Mouse (Mus musculus) lung, embryonic 15.5 days (tissue): ENCODE results near the gene Cdkal1. TPM values are rescaled to one million over a fixed set of nuclear protein-coding genes. Genes with fewer than 3 reads are reported as not detected.

Experiments used
- ATAC-seq: fragments of 200-750 bp; cut with Nextera tagmentation; 2 replicates; pipeline ENCODE4 v1.8.0; 2017; ENCODE audit warnings: moderate number of reproducible peaks, borderline replicate concordance; ENCODE audit not compliant: low FRiP score, low TSS enrichment; ENCODE audit errors: extremely low read depth
- H3K27ac ChIP-seq: fragments of 300-500 bp; sonication (generic); 2 replicates; pipeline ENCODE4 v1.5.1; 2015; ENCODE audit warnings: moderate library complexity, mild to moderate bottlenecking, inconsistent platforms
- H3K27me3 ChIP-seq: fragments of 300-500 bp; sonication (generic); 2 replicates; pipeline ENCODE4 v1.6.1; 2015; ENCODE audit warnings: inconsistent platforms
- H3K36me3 ChIP-seq: fragments of 300-500 bp; sonication (generic); 2 replicates; pipeline ENCODE4 v1.6.1; 2015; ENCODE audit warnings: inconsistent platforms
- H3K4me1 ChIP-seq: fragments of 300-500 bp; sonication (generic); 2 replicates; pipeline ENCODE4 v1.6.1; 2015; ENCODE audit warnings: inconsistent platforms
- H3K4me2 ChIP-seq: fragments of 300-500 bp; sonication (generic); 2 replicates; pipeline ENCODE4 v1.6.1; 2015; ENCODE audit warnings: inconsistent platforms, mild to moderate bottlenecking, moderate library complexity
- H3K4me3 ChIP-seq: fragments of 300-500 bp; sonication (generic); 2 replicates; pipeline ENCODE4 v1.5.1; 2015; ENCODE audit warnings: mild to moderate bottlenecking, inconsistent platforms
- H3K9ac ChIP-seq: fragments of 300-500 bp; sonication (generic); 2 replicates; pipeline ENCODE4 v1.6.1; 2015; ENCODE audit warnings: inconsistent platforms
- H3K9me3 ChIP-seq: fragments of 300-500 bp; sonication (generic); 2 replicates; pipeline ENCODE4 v1.6.1; 2016; ENCODE audit warnings: inconsistent platforms
- WGBS: fragments of 180-500 bp; shearing (Covaris S2); methylation state at CpG from one replicate; pipeline ENCODE4 v1.1.7; 2015; 5-methylcytosine and 5-hydroxymethylcytosine counted together
- polyA plus RNA-seq: library from polyadenylated mRNA; unstranded; fragments of >200 nt; fragmentation: Nextera tagmentation; extraction: Ambion mirVana; gene quantifications from 2 replicates; pipeline ENCODE4 v1.2.1, GENCODE M21; 2015

Cdkal1 gene
- polyA plus RNA-seq, 1 experiment from 2014 or later: 34.0 TPM

DNA sequence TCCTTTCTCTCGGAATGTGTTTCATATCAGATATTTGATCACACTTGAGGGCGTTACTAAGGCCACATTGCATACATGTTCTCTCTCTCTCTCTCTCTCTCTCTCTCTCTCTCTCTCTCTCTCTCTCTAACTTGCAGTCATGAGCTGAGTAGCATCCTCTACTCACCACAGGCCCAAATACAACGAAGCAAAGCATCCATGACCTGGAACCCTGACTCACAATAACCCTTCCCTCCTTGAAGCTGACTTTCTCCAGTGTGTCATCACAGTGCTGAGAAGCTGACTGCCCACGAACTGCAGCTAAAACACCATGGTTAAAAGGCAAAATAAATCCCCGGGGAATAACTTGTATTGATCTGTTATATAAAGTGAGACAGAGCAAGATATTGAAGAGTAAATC, 76.4 kb downstream of the Cdkal1 start:
- WGBS: 63% methylated on average over 5 of the region's 5 CpGs
- Histone ChIP-seq H3K4me1 (peaks cover 31% of the 10 kb centered on the region), H3K9me3 (no peaks in the 10 kb centered on the region), H3K4me3 (no peak overlapping the region), H3K36me3 (no peaks in the 10 kb centered on the region), H3K4me2 (no peak overlapping the region), H3K27ac (no peak overlapping the region), H3K27me3 (no peaks in the 10 kb centered on the region), H3K9ac (no peak overlapping the region)
- ATAC-seq: no peak

DNA sequence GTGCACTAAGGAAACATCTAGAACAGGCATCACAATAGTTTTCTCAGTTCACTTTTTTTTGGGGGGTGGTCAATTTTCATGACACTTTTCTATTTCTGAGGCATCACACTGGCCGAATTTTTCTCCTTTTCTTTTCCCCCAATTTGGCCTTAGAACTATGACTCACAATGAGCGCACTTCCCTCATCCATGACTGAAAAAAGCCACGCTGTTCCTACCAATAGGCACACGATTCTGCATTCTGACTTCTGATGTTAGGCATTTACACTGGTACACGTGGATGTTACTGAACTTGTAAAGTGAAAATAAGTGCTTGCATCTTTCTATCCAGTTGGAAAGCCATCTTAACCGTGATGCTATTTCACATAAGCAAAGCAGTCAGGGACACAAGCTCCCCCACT, 77.3 kb downstream of the Cdkal1 start:
- H3K9ac ChIP-seq: no peak overlapping the region
- ATAC-seq: no peak
- no peaks in the 10 kb centered on the region for H3K9me3 ChIP-seq
- H3K36me3 ChIP-seq: no peaks in the 10 kb centered on the region
- WGBS: 84% methylated on average over 6 of the region's 6 CpGs
- H3K4me1 ChIP-seq: peaks cover 39% of the 10 kb centered on the region
- no peak overlapping the region for H3K4me3 ChIP-seq
- no peak overlapping the region for H3K4me2 ChIP-seq
- no peak overlapping the region for H3K27ac ChIP-seq
- no peaks in the 10 kb centered on the region for H3K27me3 ChIP-seq

DNA sequence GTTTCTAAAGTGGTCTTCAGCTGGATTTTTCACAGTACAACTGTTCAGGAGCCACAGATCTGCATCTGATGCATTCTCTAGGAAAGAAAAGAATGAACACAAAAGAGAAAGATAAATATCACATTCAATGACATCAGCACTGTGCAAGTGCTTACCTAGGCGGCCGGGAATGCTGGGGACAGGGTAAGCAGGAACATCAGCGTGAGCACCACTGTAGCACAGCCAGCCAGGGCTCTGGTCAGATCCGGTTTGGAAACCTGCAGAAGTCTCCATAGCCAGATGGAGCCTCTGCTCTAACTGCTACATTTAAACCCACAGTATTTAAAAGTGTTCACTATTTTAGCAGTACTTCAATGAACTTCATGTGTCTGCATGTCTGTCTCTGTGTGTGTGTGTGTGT, 78.2 kb downstream of the Cdkal1 start:
- WGBS: 63% methylated on average over 4 of the region's 4 CpGs
- Histone ChIP-seq H3K4me1 (peaks cover 34% of the 10 kb centered on the region), H3K36me3 (no peaks in the 10 kb centered on the region), H3K9ac (no peak overlapping the region), H3K9me3 (no peaks in the 10 kb centered on the region), H3K4me2 (no peak overlapping the region), H3K27me3 (no peaks in the 10 kb centered on the region), H3K27ac (no peak overlapping the region), H3K4me3 (no peak overlapping the region)
- no peak for ATAC-seq

DNA sequence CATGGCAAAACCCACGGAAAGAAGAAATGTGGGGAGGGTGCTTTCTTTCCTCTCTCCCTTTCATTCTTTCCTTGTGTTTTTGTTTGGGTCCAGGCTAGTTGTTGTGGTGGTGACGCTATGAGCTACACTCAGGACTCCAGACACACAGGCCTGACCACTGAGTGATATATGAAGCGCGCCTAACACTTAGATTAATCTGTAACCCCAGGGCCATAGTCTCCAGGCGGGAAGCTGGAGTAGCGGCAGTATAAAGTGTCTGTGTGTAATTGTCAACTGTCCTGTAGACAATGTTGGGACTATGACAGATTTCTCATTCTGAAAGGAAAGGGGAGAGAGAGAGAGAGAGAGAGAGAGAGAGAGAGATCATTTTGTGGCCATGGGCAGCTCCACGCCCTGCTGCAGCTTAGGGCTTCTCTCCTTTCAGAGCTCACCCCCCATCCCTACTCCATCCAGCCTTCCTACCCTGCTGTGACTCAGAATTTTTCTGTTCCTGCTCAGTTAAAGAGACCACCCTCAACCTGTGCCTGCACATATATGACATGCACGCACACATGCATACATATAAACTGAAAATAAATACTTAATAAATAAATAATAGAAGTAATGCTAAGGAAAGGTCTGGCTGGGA, 79.8 kb downstream of the Cdkal1 start:
- no peaks in the 10 kb centered on the region for H3K9me3 ChIP-seq
- no peak for ATAC-seq
- 68% methylated on average over 8 of the region's 8 CpGs for WGBS
- no peak overlapping the region for H3K27ac ChIP-seq
- no peak overlapping the region for H3K9ac ChIP-seq
- no peak overlapping the region for H3K4me3 ChIP-seq
- H3K4me2 ChIP-seq: no peak overlapping the region
- H3K36me3 ChIP-seq: no peaks in the 10 kb centered on the region
- H3K27me3 ChIP-seq: no peaks in the 10 kb centered on the region
- H3K4me1 ChIP-seq: peaks cover 27% of the 10 kb centered on the region

DNA sequence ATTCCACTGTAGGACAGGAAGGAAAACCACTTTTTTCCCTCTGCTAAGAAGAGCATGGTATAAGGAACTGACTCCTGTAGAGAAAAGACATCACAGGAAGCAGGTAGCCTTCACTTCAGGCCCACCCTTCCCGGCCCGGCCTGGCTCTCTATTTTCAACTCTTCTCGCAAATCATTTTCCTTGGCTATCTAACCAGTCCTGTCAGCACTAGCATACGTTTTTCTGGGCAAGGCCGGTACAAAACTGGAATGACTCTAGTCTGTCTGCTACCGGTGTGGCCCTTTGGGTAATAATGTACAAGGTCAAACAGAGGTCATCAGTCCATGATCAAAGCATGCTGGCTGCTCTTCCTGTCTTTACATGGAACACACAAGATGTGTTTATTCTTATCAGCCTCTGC, 81.9 kb downstream of the Cdkal1 start:
- Histone ChIP-seq H3K9ac (no peak overlapping the region), H3K4me1 (peaks cover 40% of the 10 kb centered on the region), H3K27ac (no peak overlapping the region), H3K4me3 (no peak overlapping the region), H3K9me3 (no peaks in the 10 kb centered on the region), H3K4me2 (no peak overlapping the region), H3K27me3 (no peaks in the 10 kb centered on the region), H3K36me3 (no peaks in the 10 kb centered on the region)
- ATAC-seq: no peak
- 10% methylated on average over 6 of the region's 6 CpGs for WGBS

DNA sequence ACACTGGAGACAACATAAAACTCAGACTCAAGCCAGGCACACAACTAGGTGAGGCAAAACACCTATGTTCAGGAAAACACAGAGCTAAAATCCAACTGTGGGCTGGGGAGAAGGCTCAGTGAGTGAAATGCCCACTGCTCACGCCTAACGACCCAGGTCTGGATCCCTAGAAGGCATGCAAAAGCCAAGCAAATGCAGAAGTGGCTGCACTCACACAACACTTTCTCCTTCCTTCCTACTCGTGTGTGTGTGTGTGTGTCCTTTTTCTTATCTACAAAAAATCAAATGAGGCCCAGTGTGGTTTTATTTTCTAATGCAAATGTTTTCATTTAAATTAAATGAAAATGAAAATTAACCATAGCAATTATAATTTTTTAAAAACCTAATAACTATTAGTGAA, 82.5 kb downstream of the Cdkal1 start:
- no peaks in the 10 kb centered on the region for H3K27me3 ChIP-seq
- whole genome bisulfite sequencing: 51% methylated on average over 3 of the region's 3 CpGs
- H3K4me2 ChIP-seq: no peak overlapping the region
- no peak for ATAC-seq
- peaks cover 46% of the 10 kb centered on the region for H3K4me1 ChIP-seq
- no peaks in the 10 kb centered on the region for H3K36me3 ChIP-seq
- H3K9me3 ChIP-seq: no peaks in the 10 kb centered on the region
- H3K9ac ChIP-seq: no peak overlapping the region
- no peak overlapping the region for H3K27ac ChIP-seq
- H3K4me3 ChIP-seq: no peak overlapping the region

DNA sequence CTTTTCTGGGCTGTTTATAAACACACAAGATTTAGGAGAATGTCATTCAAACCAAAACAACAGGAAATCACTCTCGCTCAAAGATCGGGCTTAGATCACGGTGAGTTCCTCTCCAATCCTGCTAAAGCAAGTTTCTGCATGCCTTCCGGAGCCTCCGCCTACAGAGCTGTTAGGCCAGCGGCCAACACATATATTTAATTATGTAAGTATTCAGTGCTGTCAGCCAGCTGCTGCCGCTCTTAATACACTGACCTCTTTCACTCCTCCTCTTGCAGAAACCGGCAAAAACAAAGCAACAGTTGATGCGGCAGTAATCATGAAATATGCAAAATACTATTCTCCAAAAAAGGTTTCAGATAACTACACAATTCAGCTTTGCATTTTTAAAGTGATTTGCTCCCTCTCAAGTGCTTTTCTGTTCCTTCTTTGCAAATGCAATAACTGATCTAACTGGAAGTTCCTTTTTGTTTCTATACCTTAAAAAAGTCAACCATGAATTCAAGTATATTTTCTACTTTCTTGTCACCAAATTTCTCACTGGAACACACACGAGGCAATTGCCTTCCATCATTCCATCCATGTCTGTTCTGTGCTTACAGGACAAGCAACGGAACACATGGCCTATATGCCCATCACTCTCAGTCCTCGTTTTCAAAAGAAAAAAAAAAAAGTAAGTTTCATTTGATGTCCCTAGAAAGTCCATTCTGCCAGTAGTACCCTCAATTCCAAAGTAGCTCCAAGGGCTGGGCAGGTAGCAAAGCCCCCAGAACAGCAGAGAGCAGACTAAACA, 85.6 kb downstream of the Cdkal1 start:
- Histone ChIP-seq H3K9ac (no peak overlapping the region), H3K4me3 (no peak overlapping the region), H3K36me3 (no peaks in the 10 kb centered on the region), H3K4me1 (peaks cover 58% of the 10 kb centered on the region), H3K27me3 (no peaks in the 10 kb centered on the region), H3K9me3 (no peaks in the 10 kb centered on the region), H3K4me2 (peak overlapping the region; percentile 22; the same call in 1 of the 2 replicates), H3K27ac (peak overlapping the region; percentile 58)
- WGBS: 6% methylated on average over 12 of the region's 12 CpGs
- ATAC-seq: peak; percentile 85; the same call in 1 of the 2 replicates

DNA sequence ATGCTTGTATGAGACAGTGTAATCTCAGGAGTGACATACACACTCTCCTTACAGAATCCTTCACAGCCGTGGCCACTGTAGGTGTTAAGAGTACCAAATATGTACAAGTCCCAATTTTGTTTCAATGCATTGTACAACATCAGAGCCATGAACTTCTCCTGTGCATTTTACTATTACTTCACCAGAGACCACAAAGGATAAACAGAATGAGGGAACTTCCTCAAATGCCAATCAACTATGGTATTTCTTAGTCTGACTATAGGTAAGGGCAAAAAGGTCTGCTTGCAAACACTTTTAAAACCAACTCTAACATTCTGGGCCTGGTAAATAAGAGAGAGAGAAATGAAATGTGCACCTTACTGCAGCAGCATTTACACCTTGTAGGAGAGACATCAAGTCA, 87.4 kb downstream of the Cdkal1 start:
- no peak overlapping the region for H3K4me2 ChIP-seq

DNA sequence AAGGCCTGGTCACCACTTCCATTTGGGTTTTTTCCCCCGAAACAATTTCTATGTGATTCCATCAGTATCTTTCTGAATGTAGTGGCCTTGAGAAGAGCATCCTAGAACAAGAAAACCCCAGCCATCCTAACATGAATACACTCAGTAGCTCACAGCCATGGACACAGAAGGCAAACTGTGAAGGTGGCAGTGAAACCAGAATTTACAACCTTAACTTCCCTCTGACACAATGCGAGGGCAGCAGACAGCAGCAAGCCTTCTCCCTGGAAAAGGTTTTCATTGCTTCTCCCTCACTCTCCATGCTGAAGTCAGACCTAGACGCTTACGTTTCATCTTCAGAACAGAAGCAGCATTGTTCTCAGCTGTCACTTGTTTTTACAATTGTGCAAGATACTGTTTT, 87.9 kb downstream of the Cdkal1 start:
- Histone ChIP-seq H3K9me3 (no peaks in the 10 kb centered on the region), H3K9ac (no peak overlapping the region), H3K27ac (peak overlapping the region; percentile 37; the same call in 1 of the 2 replicates), H3K27me3 (no peaks in the 10 kb centered on the region), H3K4me3 (no peak overlapping the region), H3K4me1 (peaks cover 46% of the 10 kb centered on the region), H3K36me3 (no peaks in the 10 kb centered on the region), H3K4me2 (no peak overlapping the region)
- 57% methylated on average over 4 of the region's 4 CpGs for WGBS
- no peak for ATAC-seq

More for the DNA sequence above, 87.4 kb downstream of the Cdkal1 start:
- H3K27ac ChIP-seq: no peak overlapping the region
- H3K27me3 ChIP-seq: no peaks in the 10 kb centered on the region
- 51% methylated on average over 1 of the region's 1 CpGs for WGBS
- H3K36me3 ChIP-seq: no peaks in the 10 kb centered on the region
- H3K9ac ChIP-seq: no peak overlapping the region
- peaks cover 49% of the 10 kb centered on the region for H3K4me1 ChIP-seq
- no peaks in the 10 kb centered on the region for H3K9me3 ChIP-seq
- no peak for ATAC-seq
- H3K4me3 ChIP-seq: no peak overlapping the region

DNA sequence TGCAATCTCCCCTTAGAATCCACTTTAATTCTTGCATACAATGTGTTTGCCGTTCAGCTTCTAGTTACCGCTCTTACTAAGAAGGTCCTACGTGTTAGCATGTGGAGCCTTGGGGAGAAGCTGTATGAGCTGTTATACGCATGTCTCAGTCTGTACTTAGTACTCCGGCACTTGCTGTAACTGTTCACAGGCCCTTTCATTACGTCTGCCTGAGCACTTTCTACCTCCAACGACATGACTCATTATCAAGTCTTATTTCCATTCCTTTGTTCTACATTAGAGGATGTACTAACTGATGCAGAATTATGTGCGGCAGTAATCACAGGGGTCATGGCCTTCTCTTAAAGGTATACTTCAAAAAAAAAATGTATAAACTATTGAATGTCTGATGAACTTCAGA, 89.1 kb downstream of the Cdkal1 start:
- peaks cover 46% of the 10 kb centered on the region for H3K4me1 ChIP-seq
- H3K9ac ChIP-seq: no peak overlapping the region
- no peaks in the 10 kb centered on the region for H3K27me3 ChIP-seq
- H3K4me3 ChIP-seq: no peak overlapping the region
- H3K36me3 ChIP-seq: no peaks in the 10 kb centered on the region
- WGBS: 65% methylated on average over 8 of the region's 8 CpGs
- H3K27ac ChIP-seq: no peak overlapping the region
- no peak overlapping the region for H3K4me2 ChIP-seq
- no peaks in the 10 kb centered on the region for H3K9me3 ChIP-seq
- ATAC-seq: no peak

DNA sequence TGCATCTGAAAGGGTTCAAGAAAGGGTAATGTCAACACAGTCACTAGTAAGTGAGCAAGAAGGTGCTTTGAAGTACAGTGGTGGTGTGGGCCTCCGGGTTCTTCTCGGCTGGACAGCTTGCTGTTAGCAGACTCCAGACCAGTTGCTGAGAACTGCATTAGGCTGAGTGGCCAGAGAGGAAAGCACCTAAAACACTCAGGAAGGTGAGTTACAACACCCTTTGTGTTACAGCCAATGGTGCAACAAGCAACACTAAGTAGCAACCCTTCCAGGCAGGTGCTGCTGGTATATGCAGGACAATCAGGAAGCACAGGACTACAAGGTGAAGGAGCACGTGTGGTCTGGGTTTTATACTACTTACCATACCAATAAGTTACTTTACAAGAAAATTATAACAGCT, 90.2 kb downstream of the Cdkal1 start:
- WGBS: 19% methylated on average over 3 of the region's 3 CpGs
- no peak overlapping the region for H3K27ac ChIP-seq
- H3K9ac ChIP-seq: no peak overlapping the region
- H3K4me2 ChIP-seq: no peak overlapping the region
- H3K36me3 ChIP-seq: no peaks in the 10 kb centered on the region
- no peak for ATAC-seq
- no peaks in the 10 kb centered on the region for H3K27me3 ChIP-seq
- no peak overlapping the region for H3K4me3 ChIP-seq
- H3K9me3 ChIP-seq: no peaks in the 10 kb centered on the region
- peaks cover 37% of the 10 kb centered on the region for H3K4me1 ChIP-seq

DNA sequence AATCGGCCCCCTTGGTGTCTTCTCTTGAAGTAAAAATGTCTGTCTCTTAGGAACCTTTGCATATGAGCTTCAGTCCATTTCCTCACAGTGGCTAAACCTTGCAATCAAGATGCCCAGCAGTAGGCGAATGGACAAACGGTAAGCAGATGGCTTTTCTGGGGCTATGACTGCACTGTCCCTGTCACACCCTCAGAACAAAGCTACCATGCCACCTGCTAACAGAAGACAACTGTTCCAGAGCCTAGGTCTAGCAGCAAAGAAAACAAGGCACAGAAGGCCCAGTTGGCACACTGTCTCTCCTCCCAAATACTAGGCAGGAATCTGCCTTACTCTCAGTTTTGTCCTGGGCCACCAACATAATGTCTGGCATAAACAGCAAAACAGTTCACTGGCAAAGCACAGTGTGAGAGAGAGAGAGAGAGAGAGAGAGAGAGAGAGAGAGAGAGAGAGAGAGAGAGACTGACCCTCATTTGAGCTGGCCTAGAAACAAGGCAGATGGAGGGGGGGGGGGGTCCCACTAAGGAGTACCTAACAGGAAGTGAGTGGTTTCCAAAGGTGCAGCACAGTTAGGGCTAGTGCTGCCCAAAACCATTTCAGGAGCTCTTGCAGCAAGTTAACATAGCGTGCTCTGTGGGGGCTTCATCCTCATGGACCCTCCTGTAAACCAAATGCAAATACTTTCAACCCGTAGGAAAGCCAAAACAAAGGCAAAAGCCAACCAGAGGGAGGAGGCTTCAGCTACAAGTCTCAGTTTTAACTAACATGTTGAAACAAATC, 95.6 kb downstream of the Cdkal1 start:
- H3K4me2 ChIP-seq: no peak overlapping the region
- no peaks in the 10 kb centered on the region for H3K36me3 ChIP-seq
- no peak overlapping the region for H3K27ac ChIP-seq
- H3K4me3 ChIP-seq: no peak overlapping the region
- no peaks in the 10 kb centered on the region for H3K9me3 ChIP-seq
- H3K4me1 ChIP-seq: 0 out of 2 replicates have a peak, but pooled peaks cover 6% of the 10 kb centered on the region
- no peaks in the 10 kb centered on the region for H3K27me3 ChIP-seq
- no peak for ATAC-seq
- WGBS: 76% methylated on average over 5 of the region's 5 CpGs
- no peak overlapping the region for H3K9ac ChIP-seq
